Mouse (Mus musculus): ENCODE results near the gene Senp7. TPM values are rescaled to one million over a fixed set of nuclear protein-coding genes. Genes with fewer than 3 reads are reported as not detected.

The Senp7 gene
- polyA plus RNA-seq, 1 experiment: 3.6 TPM

GRCm38 (mm10) chr16:56027854-56028629, 20.1 kb upstream of the Senp7 start:
- H3K27ac ChIP-seq (ENCODE audit: insufficient read depth, low read length): no peak overlapping the region
- H3K4me1 ChIP-seq (ENCODE audit: control insufficient read depth, insufficient read depth, insufficient read length): peaks cover 5% of the 10 kb centered on the region
- 45% methylated on average over 12 of the region's 12 CpGs for WGBS
- peaks cover 8% of the 10 kb centered on the region for H3K36me3 ChIP-seq (ENCODE audit: control insufficient read depth, insufficient read depth, low read length)
- DNase-seq (ENCODE audit: low read depth in 1 of 2, low spot score in 2 of 2): no peak
- H3K4me3 ChIP-seq (ENCODE audit: extremely low read depth, insufficient read depth, insufficient read length): no peak overlapping the region; the same call in 1 of the 2 replicates
- H3K27me3 ChIP-seq (ENCODE audit: control insufficient read depth, insufficient read depth, low read length): no peaks in the 10 kb centered on the region
- TF ChIP-seq POLR2A (IDR thresholded peaks at IDR 0.05; ENCODE audit: low read depth, low read length): no peak
- TF ChIP-seq CTCF (IDR thresholded peaks at IDR 0.05; ENCODE audit: extremely low read depth, insufficient read depth, insufficient read length, insufficient replicate concordance): no peak

GRCm38 (mm10) chr16:56028722-56029551, 19.2 kb upstream of the Senp7 start:
- H3K36me3 ChIP-seq (ENCODE audit: control insufficient read depth, insufficient read depth, low read length): peaks cover 9% of the 10 kb centered on the region
- DNase-seq (ENCODE audit: low read depth in 1 of 2, low spot score in 2 of 2): peak in 1 of 2 experiments; percentile 31
- 1% methylated on average over 62 of the region's 62 CpGs for WGBS
- peak overlapping the region; percentile 86 for H3K4me3 ChIP-seq (ENCODE audit: extremely low read depth, insufficient read depth, insufficient read length)
- no peak for TF ChIP-seq CTCF (IDR thresholded peaks at IDR 0.05; ENCODE audit: extremely low read depth, insufficient read depth, insufficient read length, insufficient replicate concordance)
- no peak for TF ChIP-seq POLR2A (IDR thresholded peaks at IDR 0.05; ENCODE audit: low read depth, low read length)
- H3K27me3 ChIP-seq (ENCODE audit: control insufficient read depth, insufficient read depth, low read length): no peaks in the 10 kb centered on the region
- peak overlapping the region; percentile 85 for H3K27ac ChIP-seq (ENCODE audit: insufficient read depth, low read length)
- peaks cover 5% of the 10 kb centered on the region for H3K4me1 ChIP-seq (ENCODE audit: control insufficient read depth, insufficient read depth, insufficient read length)

DNA sequence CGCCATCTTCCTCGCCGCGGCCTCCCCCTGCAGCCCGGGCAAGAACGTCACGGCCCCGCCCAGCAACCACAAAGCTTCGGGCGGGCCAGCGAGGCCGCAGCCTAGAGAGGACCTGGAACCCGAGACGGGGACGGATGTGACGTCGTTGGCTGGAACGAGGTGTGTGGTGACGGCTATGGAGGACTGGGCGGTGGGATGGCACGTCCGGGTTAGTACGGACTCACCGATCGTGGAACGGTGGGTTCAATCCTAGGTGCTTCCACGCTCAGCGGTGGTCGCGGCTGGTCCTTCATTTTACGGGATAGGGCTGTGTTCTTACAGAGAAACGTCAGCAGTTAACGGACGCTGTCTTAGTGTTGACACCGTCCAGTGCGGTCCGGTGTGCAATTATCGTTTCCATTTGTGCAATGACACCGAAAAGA, 18.5 kb upstream of the Senp7 start, which contains the start of gene Pcnp:
Gene Pcnp (minus strand): TSS at position 79 of the 422 bp plus-strand sequence.
- Histone ChIP-seq H3K27me3 (ENCODE audit: control insufficient read depth, insufficient read depth, low read length) (no peaks in the 10 kb centered on the region), H3K27ac (ENCODE audit: insufficient read depth, low read length) (peak within 1 kb of the TSS; percentile 86), H3K36me3 (ENCODE audit: control insufficient read depth, insufficient read depth, low read length) (peaks cover 11% of the 10 kb centered on the region), H3K4me3 (ENCODE audit: extremely low read depth, insufficient read depth, insufficient read length) (peak within 1 kb of the TSS; percentile 88), H3K4me1 (ENCODE audit: control insufficient read depth, insufficient read depth, insufficient read length) (peaks cover 5% of the 10 kb centered on the region)
- TF ChIP-seq POLR2A (IDR thresholded peaks at IDR 0.05; ENCODE audit: low read depth, low read length) (peak; percentile 96), CTCF (IDR thresholded peaks at IDR 0.05; ENCODE audit: extremely low read depth, insufficient read depth, insufficient read length, insufficient replicate concordance) (no peak)
- under 1% methylated on average over 39 of the region's 39 CpGs for WGBS
- peak; percentile 92 to 97 for DNase-seq (ENCODE audit: low read depth in 1 of 2, low spot score in 2 of 2)

GRCm38 (mm10) chr16:56034566-56034965, 13.6 kb upstream of the Senp7 start:
- Histone ChIP-seq H3K4me3 (ENCODE audit: extremely low read depth, insufficient read depth, insufficient read length) (no peak overlapping the region), H3K27ac (ENCODE audit: insufficient read depth, low read length) (no peak overlapping the region), H3K4me1 (ENCODE audit: control insufficient read depth, insufficient read depth, insufficient read length) (peaks cover 4% of the 10 kb centered on the region), H3K36me3 (ENCODE audit: control insufficient read depth, insufficient read depth, low read length) (peaks cover 6% of the 10 kb centered on the region; the same call in 1 of the 2 replicates), H3K27me3 (ENCODE audit: control insufficient read depth, insufficient read depth, low read length) (no peaks in the 10 kb centered on the region)
- DNase-seq (ENCODE audit: low read depth in 1 of 2, low spot score in 2 of 2): no peak
- no peak for TF ChIP-seq POLR2A (IDR thresholded peaks at IDR 0.05; ENCODE audit: low read depth, low read length)
- no peak for TF ChIP-seq CTCF (IDR thresholded peaks at IDR 0.05; ENCODE audit: extremely low read depth, insufficient read depth, insufficient read length, insufficient replicate concordance)
- 93% methylated on average over 6 of the region's 6 CpGs for WGBS

DNA sequence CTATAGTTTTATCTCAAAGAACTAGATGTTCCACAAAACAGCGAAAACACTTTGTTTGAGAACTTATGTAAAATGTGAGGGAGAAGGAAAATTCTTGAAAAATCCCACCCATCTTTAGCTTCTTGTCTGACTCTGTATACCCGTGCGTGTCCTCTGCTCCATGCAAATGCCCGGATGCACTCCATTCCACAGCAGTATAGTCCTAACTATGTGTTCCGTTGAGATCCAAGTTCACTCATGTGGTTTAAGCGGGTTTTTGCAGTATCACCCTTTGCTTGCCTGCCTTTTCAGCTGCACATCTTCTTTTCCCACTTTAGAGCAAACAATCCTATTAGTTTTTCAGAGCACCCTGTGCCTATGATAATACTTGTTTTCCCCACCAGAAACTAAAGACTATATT, 11.6 kb upstream of the Senp7 start:
- Histone ChIP-seq H3K4me3 (ENCODE audit: extremely low read depth, insufficient read depth, insufficient read length) (peak overlapping the region; percentile 30; the same call in 1 of the 2 replicates), H3K27me3 (ENCODE audit: control insufficient read depth, insufficient read depth, low read length) (no peaks in the 10 kb centered on the region)

GRCm38 (mm10) chr16:56037138-56038010, 10.8 kb upstream of the Senp7 start, which contains the start of gene Trmt10c:
Gene Trmt10c (minus strand): TSS chr16:56037819.
- TF ChIP-seq POLR2A (IDR thresholded peaks at IDR 0.05; ENCODE audit: low read depth, low read length): peak; percentile 75
- no peak for TF ChIP-seq CTCF (IDR thresholded peaks at IDR 0.05; ENCODE audit: extremely low read depth, insufficient read depth, insufficient read length, insufficient replicate concordance)
- H3K4me3 ChIP-seq (ENCODE audit: extremely low read depth, insufficient read depth, insufficient read length): peak within 1 kb of the TSS; percentile 95
- WGBS: under 1% methylated on average over 63 of the region's 63 CpGs
- peak within 1 kb of the TSS; percentile 96 for H3K27ac ChIP-seq (ENCODE audit: insufficient read depth, low read length)
- no peaks in the 10 kb centered on the region for H3K27me3 ChIP-seq (ENCODE audit: control insufficient read depth, insufficient read depth, low read length)
- H3K36me3 ChIP-seq (ENCODE audit: control insufficient read depth, insufficient read depth, low read length): peaks cover 6% of the 10 kb centered on the region; the same call in 1 of the 2 replicates
- H3K4me1 ChIP-seq (ENCODE audit: control insufficient read depth, insufficient read depth, insufficient read length): peaks cover 4% of the 10 kb centered on the region
- peak; percentile 85 to 94 for DNase-seq (ENCODE audit: low read depth in 1 of 2, low spot score in 2 of 2)

More for the DNA sequence above, 11.6 kb upstream of the Senp7 start:
- no peak for DNase-seq (ENCODE audit: low read depth in 1 of 2, low spot score in 2 of 2)
- H3K4me1 ChIP-seq (ENCODE audit: control insufficient read depth, insufficient read depth, insufficient read length): peaks cover 4% of the 10 kb centered on the region
- 52% methylated on average over 6 of the region's 6 CpGs for WGBS
- no peak overlapping the region for H3K27ac ChIP-seq (ENCODE audit: insufficient read depth, low read length)
- H3K36me3 ChIP-seq (ENCODE audit: control insufficient read depth, insufficient read depth, low read length): peaks cover 6% of the 10 kb centered on the region; the same call in 1 of the 2 replicates
- TF ChIP-seq POLR2A (IDR thresholded peaks at IDR 0.05; ENCODE audit: low read depth, low read length) (no peak), CTCF (IDR thresholded peaks at IDR 0.05; ENCODE audit: extremely low read depth, insufficient read depth, insufficient read length, insufficient replicate concordance) (no peak)

All from spleen, adult 2 months (tissue).